Mouse (Mus musculus): ENCODE data around the gene Ablim1. TPM values are rescaled to one million over a fixed set of nuclear protein-coding genes. Genes with fewer than 3 reads are reported as not detected.
"Not testable (repeated sequence)": the region's sequence is repeated elsewhere in the genome, so short reads cannot be mapped to it uniquely, and the experiment has no call there.

The Ablim1 gene
- total RNA-seq, 2 experiments from 2014 or later, result 10.0 to 12.6 TPM

DNA sequence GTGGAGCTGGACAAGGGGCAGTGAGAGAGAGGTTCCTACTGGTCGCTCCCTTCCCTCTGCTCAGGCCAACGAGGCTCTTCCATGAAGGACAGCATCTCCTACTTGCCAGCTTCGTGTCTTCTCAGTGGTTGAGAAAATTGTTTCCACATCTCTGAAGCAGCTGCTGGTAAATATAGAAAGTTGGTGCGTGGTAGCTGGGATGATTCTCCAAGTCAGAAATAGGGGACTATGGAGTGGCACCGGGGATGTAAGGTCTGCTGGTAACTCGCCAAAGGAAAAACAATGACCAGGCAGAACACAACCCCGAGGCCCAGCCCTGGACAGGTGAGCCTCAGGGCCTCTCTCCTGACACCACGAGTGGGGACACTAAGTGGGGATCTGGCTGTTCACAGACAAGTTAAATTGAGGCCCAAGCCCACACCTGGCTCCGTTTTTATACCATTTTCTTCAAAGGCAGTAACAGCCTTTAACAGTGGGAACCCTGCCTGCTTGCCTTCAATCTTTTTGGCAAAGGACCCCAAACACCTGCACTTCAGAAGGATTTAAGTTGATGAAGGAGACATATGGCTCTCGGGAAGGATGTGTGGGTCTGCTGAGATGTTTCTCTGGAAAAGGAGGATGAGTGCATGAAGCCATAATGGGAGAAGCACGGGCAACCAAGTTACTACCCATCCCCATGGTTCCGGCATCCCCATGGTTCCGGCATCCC is 175.7 kb downstream of the Ablim1 start:
- no peak for ATAC-seq (replicated peaks; ENCODE audit: low FRiP score, poor library complexity, severe bottlenecking)

DNA sequence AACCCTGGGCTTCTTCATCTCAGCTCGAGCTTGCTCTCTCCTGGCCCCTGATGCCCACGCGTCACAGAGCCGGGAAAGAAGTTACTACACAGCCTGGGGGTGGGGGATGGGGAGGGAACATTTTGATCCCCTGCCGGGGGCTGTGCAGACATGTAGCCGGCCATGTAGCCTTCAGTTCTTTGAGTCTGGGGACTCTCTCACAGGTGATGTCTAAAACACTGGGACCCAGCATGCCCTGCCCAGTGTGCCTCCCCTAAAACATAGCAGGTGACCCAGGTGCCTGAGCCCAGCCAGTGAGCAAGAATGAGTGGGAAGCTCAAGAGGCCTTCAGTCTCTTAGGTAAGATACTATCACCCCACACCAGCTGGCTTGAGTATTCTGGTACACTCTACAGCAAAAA is 176.2 kb downstream of the Ablim1 start:
- no peak for ATAC-seq (replicated peaks; ENCODE audit: low FRiP score, poor library complexity, severe bottlenecking)

DNA sequence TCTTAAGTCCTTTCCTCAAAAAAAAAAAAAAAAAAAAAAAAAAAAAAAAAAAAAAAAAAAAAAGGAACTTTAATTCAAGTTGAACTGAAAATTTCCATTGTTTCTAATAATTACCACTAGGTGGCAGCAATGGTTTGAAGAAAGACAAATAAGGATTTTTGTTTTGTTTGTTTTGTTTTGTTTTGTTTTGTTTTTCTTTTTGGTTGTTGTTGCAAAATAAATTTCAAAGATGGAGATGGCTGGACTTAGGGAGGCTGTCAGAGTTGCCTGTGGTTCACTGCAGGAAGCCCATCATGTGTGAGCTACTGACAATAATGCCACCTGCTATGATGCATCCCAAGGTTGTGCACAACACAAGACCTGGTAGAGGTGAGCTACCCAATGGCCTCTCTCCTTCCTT is 176.7 kb downstream of the Ablim1 start:
- ATAC-seq (replicated peaks; ENCODE audit: low FRiP score, poor library complexity, severe bottlenecking), result no peak

DNA sequence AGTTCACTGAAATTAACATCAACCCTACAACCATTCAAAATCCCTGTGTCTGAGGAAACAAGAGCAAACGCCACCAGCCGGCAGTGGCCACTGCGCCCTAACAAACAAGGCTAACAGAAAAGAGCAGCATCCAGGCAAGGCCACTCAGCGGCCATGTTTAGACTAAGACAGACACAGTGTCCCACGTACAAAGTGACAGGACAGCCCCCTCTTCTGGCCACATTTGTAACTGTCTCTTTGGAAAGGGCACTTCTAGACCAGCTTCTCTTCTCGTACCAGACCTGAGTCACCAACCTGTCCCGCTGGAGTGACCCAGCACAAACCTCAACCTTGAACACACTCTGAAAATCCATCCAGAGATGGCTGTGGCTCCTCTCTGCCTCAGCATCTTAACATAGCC is 178.5 kb downstream of the Ablim1 start:
- no peak for ATAC-seq (replicated peaks; ENCODE audit: low FRiP score, poor library complexity, severe bottlenecking)

DNA sequence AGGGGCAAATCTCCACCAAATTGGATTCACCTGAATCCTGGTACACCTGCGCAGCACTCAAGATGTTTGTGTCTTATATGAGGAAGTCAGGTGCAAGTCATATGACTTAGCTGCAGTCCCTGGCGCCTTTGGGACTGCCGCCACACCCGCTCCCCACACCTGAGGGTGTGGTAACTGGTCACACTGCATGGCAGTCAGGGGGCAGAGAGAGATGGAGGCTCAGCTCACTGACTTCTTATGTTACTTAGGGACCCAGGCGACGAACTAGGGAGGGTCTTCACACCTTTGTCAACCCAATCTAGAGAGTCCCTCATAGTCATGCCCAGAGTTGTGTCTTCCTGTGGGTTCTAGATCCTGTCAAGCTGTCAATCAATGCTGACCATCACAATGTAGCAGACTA is 179.1 kb downstream of the Ablim1 start:
- not testable (repeated sequence) for ATAC-seq (replicated peaks; ENCODE audit: low FRiP score, poor library complexity, severe bottlenecking)

DNA sequence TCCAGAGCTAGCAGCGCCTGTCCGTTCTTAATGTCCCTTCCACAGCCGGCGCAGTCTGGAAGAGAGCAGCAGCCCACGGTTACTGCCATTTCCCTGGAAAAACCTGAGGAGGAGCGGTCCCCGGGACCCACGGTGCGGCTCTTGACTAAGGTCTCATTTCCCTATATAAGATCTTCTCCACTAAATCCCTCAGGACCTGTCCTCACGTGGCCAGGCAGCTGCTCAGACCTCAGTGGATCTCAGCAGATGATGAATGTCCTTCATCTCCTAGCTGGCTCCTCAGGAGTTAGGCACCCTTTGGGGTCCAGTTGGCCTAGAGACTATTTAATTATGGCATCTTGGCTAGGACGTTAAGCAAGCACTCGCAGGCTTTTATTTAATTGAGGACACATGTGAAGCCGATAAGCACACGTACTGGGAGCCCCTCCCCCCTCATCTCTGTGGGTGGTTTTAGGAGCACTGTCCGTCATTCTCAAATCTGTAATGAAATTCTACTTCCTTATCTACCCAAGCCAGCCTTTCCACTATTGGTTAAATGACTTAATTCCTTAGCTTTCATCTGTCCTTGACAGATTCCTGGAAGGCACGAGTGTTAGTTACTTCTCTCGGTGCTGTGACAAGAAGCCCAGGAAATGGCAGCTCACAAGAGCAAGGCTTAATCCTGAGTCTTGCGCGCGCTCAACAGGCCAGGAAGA is 179.9 kb downstream of the Ablim1 start:
- no peak for ATAC-seq (replicated peaks; ENCODE audit: low FRiP score, poor library complexity, severe bottlenecking)

DNA sequence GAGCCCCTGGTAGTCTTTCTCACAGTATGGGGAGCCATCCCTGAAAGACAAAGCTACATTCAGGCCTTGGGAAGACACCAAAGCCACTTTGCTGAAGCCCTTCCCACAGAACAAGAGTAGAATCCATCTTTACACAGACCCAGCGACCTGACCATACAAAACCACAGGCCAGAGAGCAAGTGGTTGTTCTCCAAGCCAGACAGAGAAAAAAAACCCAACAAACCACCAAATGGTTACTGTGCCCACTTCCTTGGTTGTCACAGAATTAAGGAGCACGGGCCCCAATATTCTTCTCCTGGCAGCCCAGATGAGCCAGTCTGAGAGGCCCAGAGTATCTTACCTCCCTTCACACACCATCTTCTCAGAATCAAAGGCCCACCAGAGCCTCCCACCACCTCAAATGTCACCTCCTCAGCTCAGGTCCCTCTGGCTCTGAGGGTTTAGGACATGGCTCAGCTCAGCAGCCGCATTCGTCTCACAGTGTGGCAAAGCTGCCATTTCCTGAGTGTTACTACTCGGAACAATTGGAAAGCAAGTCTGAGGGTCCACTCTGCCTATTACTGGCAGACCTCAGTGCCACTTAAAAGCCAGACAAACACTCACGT is 181.7 kb downstream of the Ablim1 start:
- no peak for ATAC-seq (replicated peaks; ENCODE audit: low FRiP score, poor library complexity, severe bottlenecking)

DNA sequence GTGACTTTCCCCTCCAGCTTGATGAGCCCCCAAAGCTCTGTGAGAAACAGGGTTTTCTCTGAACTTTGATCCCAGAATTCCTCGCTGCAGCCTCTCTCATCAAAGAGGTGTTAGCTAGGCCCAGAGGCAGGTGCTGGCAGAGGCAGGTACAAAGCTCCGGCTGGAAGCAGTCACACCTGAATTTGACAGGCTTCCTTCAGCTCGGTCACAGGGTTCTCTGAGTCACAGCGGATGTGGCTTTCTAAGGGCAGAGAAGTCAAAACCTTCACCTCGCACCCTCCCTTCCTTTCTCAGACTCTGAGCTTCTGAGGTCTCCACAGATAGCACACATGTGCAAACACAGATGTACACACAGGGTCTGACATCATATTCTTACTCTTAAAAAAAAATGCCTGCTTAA is 182.4 kb downstream of the Ablim1 start:
- no peak for ATAC-seq (replicated peaks; ENCODE audit: low FRiP score, poor library complexity, severe bottlenecking)

DNA sequence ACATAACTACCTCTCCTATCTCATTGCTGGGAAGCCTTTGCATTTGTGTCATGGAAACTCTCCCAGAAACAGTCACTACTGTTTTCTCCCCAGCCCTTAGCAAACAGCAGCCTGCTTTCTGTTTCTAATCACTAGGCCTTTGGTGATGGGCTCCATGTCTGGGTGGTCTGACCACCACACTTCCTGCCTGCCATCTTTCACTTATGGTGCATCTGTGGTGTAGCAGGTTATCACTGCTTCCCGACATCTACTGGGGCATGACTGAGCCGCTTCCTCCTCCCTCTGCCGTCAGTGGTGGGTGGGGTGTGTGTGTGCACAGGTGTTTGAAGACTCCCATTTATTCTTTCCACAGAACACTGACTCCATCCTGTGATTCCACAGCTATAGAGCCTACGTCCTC is 183.4 kb downstream of the Ablim1 start:
- ATAC-seq (replicated peaks; ENCODE audit: low FRiP score, poor library complexity, severe bottlenecking), result no peak

DNA sequence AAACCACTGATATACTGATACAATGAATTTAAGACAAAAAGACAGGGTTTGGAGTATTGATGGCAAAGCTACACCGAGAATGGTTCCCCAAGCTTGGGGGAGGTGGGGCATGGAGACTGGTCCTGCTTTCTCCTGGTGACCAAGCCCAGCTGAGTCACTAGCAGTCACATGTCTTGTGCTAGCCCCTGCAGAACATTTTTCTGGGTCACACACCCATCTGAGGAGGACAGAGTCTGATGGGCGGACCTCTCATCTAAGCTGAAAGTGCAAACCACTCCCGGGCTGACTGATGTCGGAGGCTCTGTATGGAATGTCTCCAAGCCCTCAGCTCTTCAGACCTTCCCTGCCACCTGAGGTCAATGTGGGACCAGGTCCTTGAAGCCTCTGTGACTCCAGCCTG is 184.1 kb downstream of the Ablim1 start:
- ATAC-seq (replicated peaks; ENCODE audit: low FRiP score, poor library complexity, severe bottlenecking), result no peak

DNA sequence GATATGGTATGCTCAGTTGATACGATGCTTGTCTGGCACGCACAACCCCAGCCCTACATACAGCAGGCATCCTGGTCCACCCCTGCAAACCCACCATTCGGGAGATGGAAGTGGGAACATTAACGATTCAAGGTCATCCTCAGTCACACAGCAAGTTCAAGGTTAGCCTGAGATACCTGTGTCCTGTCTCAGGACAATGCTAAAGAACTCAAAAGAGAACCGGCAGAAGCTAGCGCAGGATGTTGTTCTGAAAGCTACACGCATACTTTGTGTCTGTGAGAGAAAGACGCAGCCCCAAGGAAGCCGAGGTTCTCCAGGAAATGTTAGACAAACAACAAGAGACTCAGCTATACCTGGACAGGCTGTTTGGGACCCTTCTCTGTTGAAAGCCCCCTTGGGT is 185.0 kb downstream of the Ablim1 start:
- ATAC-seq (replicated peaks; ENCODE audit: low FRiP score, poor library complexity, severe bottlenecking), result no peak

DNA sequence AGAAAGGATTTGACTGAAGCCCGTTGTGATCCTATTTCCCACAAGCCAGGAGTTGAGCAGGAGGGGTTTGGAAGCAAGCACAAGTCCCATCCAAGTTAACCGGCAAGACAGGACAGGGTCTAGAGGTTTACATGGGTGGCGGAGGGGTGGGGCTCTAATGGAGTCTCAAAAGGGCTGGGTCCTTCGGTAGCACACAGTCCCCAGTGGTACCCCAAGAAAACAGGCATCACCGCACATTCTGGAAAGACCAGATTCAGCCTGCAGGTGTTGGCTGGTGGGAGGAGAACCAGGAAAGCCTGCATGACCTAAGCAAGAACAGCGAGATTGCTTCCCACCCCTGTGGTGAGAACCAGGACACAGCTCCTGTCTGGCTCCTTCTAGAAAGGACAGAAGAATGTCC is 186.7 kb downstream of the Ablim1 start:
- no peak for ATAC-seq (replicated peaks; ENCODE audit: low FRiP score, poor library complexity, severe bottlenecking)

DNA sequence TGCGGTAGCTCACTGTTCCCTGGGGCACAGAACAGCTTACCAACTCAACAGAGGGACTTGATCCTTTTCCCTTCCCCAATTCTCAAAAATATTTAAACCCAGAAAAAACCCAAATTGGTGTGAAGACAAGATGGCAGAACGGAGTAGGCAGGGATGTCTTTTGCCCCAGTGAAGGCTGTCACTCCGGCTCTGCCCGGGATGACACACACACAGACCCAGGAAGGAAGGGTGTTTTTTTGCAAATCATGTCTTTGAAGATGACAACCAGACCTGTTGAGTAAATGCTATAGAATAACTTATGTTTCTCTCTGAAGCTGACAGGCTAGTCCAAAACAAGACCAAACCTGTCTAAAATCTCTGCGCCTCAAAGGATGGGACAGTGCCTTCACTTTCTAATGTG is 187.2 kb downstream of the Ablim1 start:
- ATAC-seq (replicated peaks; ENCODE audit: low FRiP score, poor library complexity, severe bottlenecking), result no peak

DNA sequence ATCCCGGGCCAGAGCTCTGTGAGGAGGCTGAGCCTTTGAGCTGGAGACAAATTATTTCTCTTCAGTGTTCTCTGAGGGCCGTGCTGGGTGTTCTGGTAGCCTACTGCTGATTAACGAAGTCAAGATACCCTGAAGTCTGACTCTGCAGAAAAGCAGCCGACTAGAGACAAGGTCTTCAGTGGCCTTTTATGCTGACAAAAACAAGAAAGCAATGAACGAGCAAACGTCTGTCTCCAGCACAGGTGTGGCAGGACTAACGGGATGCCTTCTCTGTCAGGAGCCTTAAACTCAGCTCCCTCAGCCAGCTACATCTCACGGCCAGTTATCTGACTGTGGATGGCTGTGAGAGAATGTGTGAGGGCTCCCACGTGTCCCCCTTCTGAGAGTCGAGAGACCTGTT is 187.8 kb downstream of the Ablim1 start:
- no peak for ATAC-seq (replicated peaks; ENCODE audit: low FRiP score, poor library complexity, severe bottlenecking)

DNA sequence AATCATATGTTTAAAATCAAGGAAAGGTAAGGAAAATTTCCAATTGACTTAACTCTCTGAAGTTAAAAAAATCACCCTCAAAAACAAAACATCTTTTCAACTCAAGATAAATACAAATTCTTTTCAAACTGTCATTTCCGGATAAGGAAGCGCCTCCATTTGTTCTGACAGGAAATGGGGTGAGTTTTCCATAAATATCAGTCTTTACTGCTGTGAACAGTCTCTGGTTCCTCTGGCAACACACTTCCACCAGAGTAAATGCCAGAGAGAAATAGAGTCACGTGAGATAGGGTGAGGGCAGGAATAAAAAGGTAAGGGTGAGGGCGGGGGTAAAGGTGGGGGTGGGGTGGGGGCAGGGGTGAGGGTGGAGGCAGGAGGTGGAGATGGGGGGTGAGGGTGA is 189.8 kb downstream of the Ablim1 start:
- no peak for ATAC-seq (replicated peaks; ENCODE audit: low FRiP score, poor library complexity, severe bottlenecking)

DNA sequence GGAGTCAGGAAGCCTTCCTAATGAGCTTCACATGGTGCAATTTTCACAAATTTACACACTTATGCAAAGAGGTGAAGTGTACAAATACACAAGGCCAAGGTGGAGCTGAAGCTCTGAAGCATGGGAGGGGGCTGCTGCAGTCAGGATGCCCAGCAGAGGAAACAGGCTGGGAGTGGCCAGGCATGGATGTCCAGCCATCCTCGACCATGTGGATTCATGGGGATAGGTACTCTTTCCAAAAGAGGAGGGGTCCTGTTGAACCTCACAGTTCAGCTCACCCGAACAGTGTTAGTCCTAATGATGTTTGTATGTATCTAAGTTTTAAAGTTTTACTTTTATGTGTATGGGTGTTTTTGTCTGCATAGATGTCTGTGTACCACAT is 190.6 kb downstream of the Ablim1 start:
- no peak for ATAC-seq (replicated peaks; ENCODE audit: low FRiP score, poor library complexity, severe bottlenecking)

DNA sequence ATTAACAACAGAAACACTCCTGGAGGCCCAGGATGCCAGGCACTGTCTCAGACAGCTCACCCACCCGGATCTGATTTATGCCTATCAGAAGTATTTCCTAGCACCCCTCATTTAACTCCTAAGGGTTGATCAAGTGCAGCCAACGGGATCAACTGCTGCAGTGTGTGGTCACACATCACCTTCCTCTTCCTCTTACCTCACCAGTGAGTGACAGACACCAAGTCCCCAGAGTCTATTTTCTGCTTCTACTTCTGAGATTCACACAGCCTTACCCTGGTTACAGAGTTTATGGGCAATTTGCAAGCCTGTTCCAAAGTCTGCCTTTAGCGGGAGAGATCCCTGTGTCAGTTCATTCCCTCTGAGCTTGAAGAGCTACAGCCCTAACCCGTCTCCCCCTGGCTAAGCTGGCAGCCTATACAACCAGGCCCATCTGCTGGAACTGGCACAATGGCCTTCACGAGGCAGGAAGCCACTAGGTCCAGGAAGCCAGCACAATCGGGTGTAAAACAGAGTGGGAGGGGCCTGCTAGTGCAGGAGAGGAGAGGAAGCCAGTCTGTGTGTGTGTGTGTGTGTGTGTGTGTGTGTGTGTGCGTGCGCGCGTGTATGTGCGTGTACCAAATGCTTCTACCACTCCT is 191.1 kb downstream of the Ablim1 start:
- ATAC-seq (replicated peaks; ENCODE audit: low FRiP score, poor library complexity, severe bottlenecking), result no peak

DNA sequence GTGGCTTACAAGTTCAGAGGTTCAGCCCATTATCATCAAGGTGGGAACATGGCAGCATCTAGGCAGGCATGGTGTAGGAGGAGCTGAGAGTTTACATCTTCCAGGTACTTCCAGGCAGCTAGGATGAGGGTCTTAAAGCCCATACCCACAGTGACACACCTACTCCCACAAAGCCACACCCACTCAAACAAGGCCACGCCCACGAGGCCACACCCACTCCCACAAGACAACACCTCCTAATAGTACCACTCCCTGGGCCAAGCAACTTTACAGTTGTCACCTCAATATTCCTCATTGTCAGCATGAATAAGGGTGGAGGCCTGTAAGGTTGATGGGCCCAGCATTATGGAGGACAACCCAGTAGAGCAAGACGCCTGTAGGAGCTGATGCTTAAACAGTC is 192.5 kb downstream of the Ablim1 start:
- ATAC-seq (replicated peaks; ENCODE audit: low FRiP score, poor library complexity, severe bottlenecking), result no peak

DNA sequence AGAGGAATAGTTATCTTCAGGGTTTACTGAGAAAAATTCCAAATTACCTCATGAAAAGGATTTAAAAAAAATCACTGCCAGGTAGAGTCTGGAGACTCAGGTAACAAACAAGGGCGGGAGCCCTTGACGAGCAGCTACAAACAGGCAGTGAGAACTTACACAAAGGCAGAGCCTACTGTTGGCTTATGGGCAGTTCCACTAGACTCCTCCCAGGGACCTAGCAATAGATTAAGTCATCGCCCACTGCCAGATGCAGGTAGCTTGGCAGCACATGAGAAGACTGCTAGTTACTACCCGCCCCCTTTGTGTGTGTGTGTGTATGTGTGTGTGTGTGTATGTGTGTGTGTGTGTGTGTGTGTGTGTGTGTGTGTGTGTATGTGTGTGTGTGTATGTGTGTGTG is 193.7 kb downstream of the Ablim1 start:
- no peak for ATAC-seq (replicated peaks; ENCODE audit: low FRiP score, poor library complexity, severe bottlenecking)

DNA sequence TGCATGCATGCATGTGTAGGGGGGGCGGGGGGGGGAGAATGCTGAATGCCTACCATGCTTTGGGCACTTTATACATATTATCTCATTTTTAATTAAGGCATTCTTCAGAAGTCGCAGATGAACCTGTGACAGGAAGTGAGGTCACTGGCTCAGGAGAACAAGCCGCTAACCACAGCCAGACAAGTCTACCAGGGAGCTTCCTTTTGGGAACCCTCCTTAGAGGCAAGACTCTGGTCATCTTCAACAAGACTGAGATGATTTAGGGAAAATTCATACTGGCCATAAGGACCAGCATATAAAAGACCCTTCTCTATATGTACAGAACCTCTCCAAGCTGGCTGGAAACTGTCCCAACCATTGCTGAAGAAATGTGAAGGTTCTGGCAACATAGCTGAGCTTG is 195.1 kb downstream of the Ablim1 start:
- ATAC-seq (replicated peaks; ENCODE audit: low FRiP score, poor library complexity, severe bottlenecking), result no peak
